Mouse (Mus musculus) erythroblast, embryonic 14.5 days (primary cell): ENCODE data around the gene Nmral1.

ENCODE experiments used
- GATA1 ChIP-seq: IDR thresholded peaks from 2 replicates; pipeline ENCODE4 v1.6.1; 2012; ENCODE audit warnings: low read length, inconsistent platforms, mixed read lengths
- TAL1 ChIP-seq: IDR thresholded peaks from 3 replicates; pipeline ENCODE4 v1.6.1; 2012; ENCODE audit warnings: low read length, inconsistent platforms, mixed read lengths

- TF ChIP-seq TAL1 (no peak), GATA1 (no peak)
These were observed 1.3 kb downstream of the Nmral1 start for GRCm38 (mm10) chr16:4717866-4718265.
